Mouse (Mus musculus) hindbrain, postnatal 0 days (tissue): Measurements from ENCODE around the gene Casq2. TPM values are rescaled to one million over a fixed set of nuclear protein-coding genes. Genes with fewer than 3 reads are reported as not detected.

Experiments
- ATAC-seq: fragments of 200-750 bp; cut with Nextera tagmentation; 2 replicates; pipeline ENCODE4 v1.8.0; 2017; ENCODE audit warnings: mild to moderate bottlenecking, moderate TSS enrichment, moderate library complexity
- DNase-seq: peaks from one replicate; pipeline ENCODE4 v3.0.0-alpha.2; 2015; ENCODE audit warnings: low spot score
- H3K27ac ChIP-seq: fragments of 300-500 bp; sonication (generic); 2 replicates; pipeline ENCODE4 v1.5.1; 2014; ENCODE audit warnings: mild to moderate bottlenecking
- H3K27me3 ChIP-seq: fragments of 300-500 bp; sonication (generic); 2 replicates; pipeline ENCODE4 v1.6.1; 2014; ENCODE audit warnings: low read length, mixed read lengths; ENCODE audit not compliant: insufficient read depth
- H3K36me3 ChIP-seq: fragments of 300-500 bp; sonication (generic); 2 replicates; pipeline ENCODE4 v1.6.1; 2014; ENCODE audit warnings: low read length, mixed read lengths; ENCODE audit not compliant: insufficient read depth
- H3K4me1 ChIP-seq: fragments of 300-500 bp; sonication (generic); 2 replicates; pipeline ENCODE4 v1.6.1; 2014; ENCODE audit warnings: antibody characterized with exemption, low read length, mixed read lengths; ENCODE audit not compliant: insufficient read depth
- H3K4me2 ChIP-seq: fragments of 300-500 bp; sonication (generic); 2 replicates; pipeline ENCODE4 v1.6.1; 2014; ENCODE audit warnings: low read depth, mild to moderate bottlenecking, low read length, moderate library complexity, mixed read lengths
- H3K4me3 ChIP-seq: fragments of 300-500 bp; sonication (generic); 2 replicates; pipeline ENCODE4 v1.5.1; 2014; ENCODE audit warnings: low read length
- H3K9ac ChIP-seq: fragments of 300-500 bp; sonication (generic); replicated peaks from 2 replicates; pipeline ENCODE4 v1.6.1; 2014; ENCODE audit warnings: mild to moderate bottlenecking, low read length, moderate library complexity, mixed read lengths
- H3K9me3 ChIP-seq: fragments of 300-500 bp; sonication (generic); 2 replicates; pipeline ENCODE4 v1.6.1; 2016; ENCODE audit warnings: low read length, mixed read lengths
- CTCF ChIP-seq: IDR thresholded peaks from 2 replicates; pipeline ENCODE4 v1.5.1; 2016; ENCODE audit warnings: antibody characterized with exemption, control low read depth, low read depth
- WGBS: fragments of 180-500 bp; shearing (Covaris S2); extraction: QIAGEN DNeasy Blood & Tissue Kit; methylation state at CpG from one replicate; pipeline ENCODE4 v1.1.7; 2014; 5-methylcytosine and 5-hydroxymethylcytosine counted together
- polyA plus RNA-seq: library from polyadenylated mRNA; unstranded; fragments of >200 nt; fragmentation: Nextera tagmentation; extraction: Ambion mirVana; gene quantifications from 2 replicates; pipeline ENCODE4 v1.2.1, GENCODE M21; 2015
- total RNA-seq: library from RNA; depleted of rRNA; stranded (reverse); fragments of >200 nt; gene quantifications from 2 replicates; pipeline ENCODE4 v1.2.3, GENCODE M21; 2014

Gene Casq2
- total and polyA plus RNA-seq, 2 experiments from 2014 or later: 0.56 to 1.4 TPM

GRCm38 (mm10) chr3:102095412-102095811 lies 9.2 kb downstream of the Casq2 start:
- no peak for DNase-seq
- no peak for TF ChIP-seq CTCF
- Histone ChIP-seq H3K27ac (no peak overlapping the region), H3K4me2 (no peak overlapping the region), H3K36me3 (no peaks in the 10 kb centered on the region), H3K27me3 (no peaks in the 10 kb centered on the region), H3K4me1 (peaks cover 9% of the 10 kb centered on the region; the same call in 1 of the 2 replicates), H3K9ac (no peak overlapping the region), H3K9me3 (no peaks in the 10 kb centered on the region), H3K4me3 (no peak overlapping the region)
- 61% methylated on average over 5 of the region's 5 CpGs for WGBS
- no peak for ATAC-seq

DNA sequence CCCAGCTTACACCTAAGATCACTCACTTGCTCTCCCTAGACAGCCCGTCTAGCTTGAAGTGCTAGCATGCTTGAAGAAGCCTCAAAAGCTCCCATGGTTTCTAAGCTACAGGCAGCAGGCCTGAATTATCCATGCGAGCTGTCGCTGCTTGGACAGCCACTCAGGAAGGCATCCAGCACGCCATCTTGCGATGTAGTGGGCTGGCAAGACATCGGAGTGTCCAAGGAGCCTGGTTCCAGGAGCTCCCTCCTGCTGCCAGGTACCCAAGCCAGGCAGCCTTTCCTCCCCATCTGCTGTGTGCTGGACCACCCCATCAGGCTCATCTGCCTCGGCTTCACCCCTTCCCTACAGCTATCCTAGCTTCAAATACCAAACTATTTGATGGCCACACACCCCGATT lies 10.2 kb downstream of the Casq2 start:
- H3K27me3 ChIP-seq: no peaks in the 10 kb centered on the region
- H3K27ac ChIP-seq: no peak overlapping the region
- H3K9me3 ChIP-seq: no peaks in the 10 kb centered on the region
- WGBS: 59% methylated on average over 8 of the region's 8 CpGs
- H3K4me3 ChIP-seq: no peak overlapping the region
- ATAC-seq: 0 out of 2 replicates have a peak, but pooled peaks have one; percentile 63
- H3K9ac ChIP-seq: no peak overlapping the region
- H3K4me1 ChIP-seq: peaks cover 9% of the 10 kb centered on the region; the same call in 1 of the 2 replicates
- peak; percentile 47 for DNase-seq
- no peaks in the 10 kb centered on the region for H3K36me3 ChIP-seq
- H3K4me2 ChIP-seq: no peak overlapping the region
- TF ChIP-seq CTCF: no peak

DNA sequence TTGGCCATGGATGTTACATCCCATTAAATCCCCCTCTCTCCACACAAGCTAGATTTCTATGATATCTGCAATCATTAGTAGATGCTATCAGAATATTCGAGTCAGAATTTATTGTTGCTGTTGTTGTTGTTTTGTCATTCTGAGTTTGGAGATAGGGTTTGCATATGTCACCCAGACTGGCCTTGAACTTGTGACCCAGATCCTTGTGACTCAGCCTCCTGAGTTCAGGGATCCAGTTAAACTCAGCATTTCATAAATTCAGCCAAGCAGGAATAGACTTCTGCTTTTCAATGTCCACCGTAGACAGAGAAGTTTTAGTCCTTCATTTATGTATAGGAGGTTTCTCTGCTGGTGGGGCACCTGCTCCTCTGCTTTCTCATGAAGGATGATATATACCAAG lies 10.8 kb downstream of the Casq2 start:
- H3K27me3 ChIP-seq: no peaks in the 10 kb centered on the region
- 85% methylated on average over 2 of the region's 2 CpGs for WGBS
- DNase-seq (no peak), ATAC-seq (no peak)
- H3K9me3 ChIP-seq: no peaks in the 10 kb centered on the region
- H3K4me2 ChIP-seq: no peak overlapping the region
- no peaks in the 10 kb centered on the region for H3K36me3 ChIP-seq
- no peak overlapping the region for H3K9ac ChIP-seq
- H3K4me1 ChIP-seq: peaks cover 9% of the 10 kb centered on the region; the same call in 1 of the 2 replicates
- H3K27ac ChIP-seq: no peak overlapping the region
- no peak for TF ChIP-seq CTCF
- no peak overlapping the region for H3K4me3 ChIP-seq

DNA sequence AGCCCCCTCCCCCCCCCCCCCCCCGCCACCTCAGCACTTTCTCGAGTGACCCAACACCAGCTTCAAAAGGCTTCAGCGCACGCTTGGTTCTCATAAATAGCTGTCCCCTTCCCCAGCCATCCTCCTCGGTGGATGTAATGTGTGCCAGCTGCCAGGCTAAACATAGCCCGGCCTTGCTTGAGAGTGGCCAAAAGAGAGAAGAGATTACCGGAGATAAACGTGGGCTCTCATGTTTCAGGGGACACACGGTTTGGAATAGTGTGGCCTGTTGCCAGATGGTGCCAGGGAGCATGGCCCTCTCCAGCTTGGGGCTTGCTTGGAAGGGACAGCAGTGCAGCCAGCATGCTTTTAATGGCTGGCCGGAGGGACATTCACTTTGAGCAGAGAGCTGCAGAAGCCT lies 13.0 kb downstream of the Casq2 start:
- TF ChIP-seq CTCF: no peak
- WGBS: 42% methylated on average over 10 of the region's 10 CpGs
- Histone ChIP-seq H3K4me1 (peaks cover 9% of the 10 kb centered on the region; the same call in 1 of the 2 replicates), H3K36me3 (no peaks in the 10 kb centered on the region), H3K4me3 (no peak overlapping the region), H3K9ac (no peak overlapping the region), H3K9me3 (no peaks in the 10 kb centered on the region), H3K27ac (no peak overlapping the region), H3K27me3 (no peaks in the 10 kb centered on the region), H3K4me2 (no peak overlapping the region)
- DNase-seq (peak; percentile 16), ATAC-seq (no peak)

- H3K27me3 ChIP-seq: no peaks in the 10 kb centered on the region
- H3K9me3 ChIP-seq: no peaks in the 10 kb centered on the region
- ATAC-seq: no peak
- WGBS: 79% methylated on average over 3 of the region's 3 CpGs
- no peak overlapping the region for H3K4me3 ChIP-seq
- H3K27ac ChIP-seq: no peak overlapping the region
- H3K36me3 ChIP-seq: no peaks in the 10 kb centered on the region
- no peak overlapping the region for H3K4me2 ChIP-seq
- peaks cover 9% of the 10 kb centered on the region; the same call in 1 of the 2 replicates for H3K4me1 ChIP-seq
- no peak overlapping the region for H3K9ac ChIP-seq
- TF ChIP-seq CTCF: no peak
- no peak for DNase-seq
These were observed 13.6 kb downstream of the Casq2 start for GRCm38 (mm10) chr3:102099793-102100192.

DNA sequence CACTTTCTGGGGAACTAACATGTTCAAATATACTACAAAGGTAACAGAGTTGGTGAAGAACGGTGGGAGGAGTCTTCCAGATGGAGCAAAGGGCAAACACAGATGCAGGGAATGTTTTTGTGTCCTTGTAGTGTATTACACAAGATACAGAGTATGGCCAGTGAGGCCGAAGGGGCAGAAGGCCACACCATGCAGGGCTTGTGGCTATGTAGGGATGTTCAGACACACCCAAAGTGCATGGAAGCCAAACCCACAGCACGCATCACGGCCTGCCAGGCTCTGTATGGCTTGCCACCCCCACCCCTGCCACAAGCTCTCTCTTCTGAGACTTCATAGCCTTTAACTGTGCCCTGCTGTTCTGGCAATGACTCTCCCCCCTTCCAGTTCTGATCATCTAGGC lies 15.2 kb downstream of the Casq2 start:
- WGBS: 88% methylated on average over 4 of the region's 4 CpGs
- Histone ChIP-seq H3K36me3 (no peaks in the 10 kb centered on the region), H3K4me2 (no peak overlapping the region), H3K4me3 (no peak overlapping the region), H3K27me3 (no peaks in the 10 kb centered on the region), H3K27ac (no peak overlapping the region), H3K4me1 (peaks cover 5% of the 10 kb centered on the region; the same call in 1 of the 2 replicates), H3K9ac (no peak overlapping the region), H3K9me3 (no peaks in the 10 kb centered on the region)
- ATAC-seq (no peak), DNase-seq (no peak)
- no peak for TF ChIP-seq CTCF

GRCm38 (mm10) chr3:102103811-102104565 lies 17.8 kb downstream of the Casq2 start:
- no peak for ATAC-seq
- 73% methylated on average over 9 of the region's 9 CpGs for whole genome bisulfite sequencing
- H3K9me3 ChIP-seq: no peaks in the 10 kb centered on the region

More at GRCm38 (mm10) chr3:102103811-102104565, 17.8 kb downstream of the Casq2 start:
- no peak overlapping the region for H3K27ac ChIP-seq
- H3K4me2 ChIP-seq: no peak overlapping the region
- no peak overlapping the region for H3K4me3 ChIP-seq
- TF ChIP-seq CTCF: no peak
- no peaks in the 10 kb centered on the region for H3K27me3 ChIP-seq
- no peak overlapping the region for H3K9ac ChIP-seq
- 0 out of 2 replicates have a peak, but pooled peaks cover 4% of the 10 kb centered on the region for H3K4me1 ChIP-seq
- H3K36me3 ChIP-seq: no peaks in the 10 kb centered on the region
- no peak for DNase-seq
